Mouse (Mus musculus): ENCODE measurements at regions not wholly inside any gene's neighbourhood (a gene's known extent, or its start where the extent isn't known, plus 50 kb on each side); places are given as distances from the start of the nearest gene placed in this dataset.

DNA sequence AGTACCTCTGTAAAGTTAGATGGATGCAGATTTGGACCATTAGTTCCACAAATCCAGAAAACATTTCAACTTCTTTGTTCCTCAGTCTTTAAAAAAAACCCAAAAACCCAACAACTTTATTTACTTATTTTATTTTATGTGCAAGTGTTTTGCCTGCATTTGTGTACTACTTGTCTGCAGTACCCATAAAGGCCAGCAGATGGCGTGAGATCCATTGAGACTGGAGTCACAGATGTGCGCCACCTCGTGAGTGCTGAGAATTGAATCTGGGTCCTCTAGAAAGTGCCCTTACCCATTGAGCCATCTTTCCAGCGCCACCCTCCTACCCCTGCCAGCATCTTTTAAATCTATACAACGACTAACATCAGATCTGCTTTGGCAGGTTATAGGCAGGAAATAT, 53.0 kb downstream of the Gm12689 start:
- DNase-seq (ENCODE audit: low read depth, low spot score): no peak

DNA sequence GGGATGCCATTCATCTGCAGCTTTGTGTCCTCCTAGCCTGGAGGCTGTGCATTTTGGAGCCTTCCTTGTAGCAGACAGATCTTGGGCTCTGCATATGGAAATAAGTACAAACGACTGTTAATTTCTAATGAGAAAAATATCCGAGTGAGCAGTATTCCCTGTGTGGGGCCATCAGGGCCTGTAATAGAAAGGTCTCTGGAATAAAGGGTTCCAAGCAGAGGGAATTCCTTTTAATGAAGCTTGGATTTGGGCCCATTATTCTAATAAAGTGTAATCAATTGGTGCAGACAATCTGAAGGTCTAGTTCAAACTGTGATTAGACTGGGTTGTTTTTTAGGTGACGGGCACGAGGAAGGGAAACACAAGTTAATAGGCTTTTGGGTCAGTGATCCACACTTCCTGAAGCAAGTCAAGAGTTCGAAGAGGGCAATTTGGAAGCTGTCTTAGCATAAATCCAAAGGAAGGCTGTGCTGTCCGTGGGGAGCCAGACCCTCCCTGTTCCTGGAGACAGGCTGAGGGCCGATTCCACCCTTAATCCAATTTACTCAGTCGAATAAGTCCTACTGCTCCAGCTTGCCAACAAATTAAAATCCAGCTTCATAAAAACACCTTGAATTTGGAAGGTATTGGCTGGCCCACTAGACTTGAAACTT, 57.5 kb downstream of the Gm12689 start:
- DNase-seq (ENCODE audit: low read depth, low spot score): no peak

GRCm38 (mm10) chr4:99354241-99354640, 58.5 kb downstream of the Gm12689 start:
- DNase-seq (ENCODE audit: low read depth, low spot score): peak; percentile 13

DNA sequence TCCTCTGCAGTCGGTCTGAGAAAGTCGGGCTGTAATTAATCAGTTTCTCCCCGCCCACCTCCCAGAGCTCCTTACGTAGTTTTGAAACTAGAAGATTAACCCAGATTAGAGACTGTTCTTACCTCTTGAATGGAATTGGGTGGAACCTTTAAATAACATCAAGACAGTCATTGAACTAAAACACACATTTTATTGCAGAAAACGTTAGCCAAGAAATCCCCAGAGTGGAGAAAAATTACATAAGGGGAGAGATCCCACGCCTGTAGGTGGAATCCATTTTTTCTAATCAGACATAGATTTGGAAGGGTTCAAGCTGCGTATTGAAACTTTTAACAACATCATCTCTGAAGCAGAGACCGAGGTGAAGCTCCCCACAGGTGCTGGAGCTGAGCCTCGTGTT, 59.1 kb downstream of the Gm12689 start:
- no peak for DNase-seq (ENCODE audit: low read depth, low spot score)

- no peak for DNase-seq (ENCODE audit: low read depth, low spot score)
These were observed 72.3 kb downstream of the Gm12689 start for GRCm38 (mm10) chr4:99368036-99368435.

DNA sequence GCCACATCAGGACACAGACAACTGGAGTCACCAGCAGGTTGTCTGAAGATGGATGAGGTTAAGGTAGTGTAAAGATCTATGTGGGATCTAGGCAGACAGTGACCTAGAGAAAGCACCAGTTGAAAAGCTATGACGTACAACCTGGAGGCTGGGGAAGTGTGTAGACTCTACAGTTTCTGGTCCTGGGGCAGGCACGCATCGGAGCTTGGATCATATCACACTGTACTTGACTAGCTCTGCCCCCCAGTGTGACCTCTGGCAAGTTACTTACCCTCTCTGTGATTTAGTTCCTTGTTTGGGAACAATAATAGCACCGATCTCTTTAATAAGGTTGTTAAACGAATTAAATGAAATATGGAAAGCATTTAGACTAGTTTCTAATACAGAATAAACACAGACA, 75.5 kb downstream of the Gm12689 start:
- no peak for DNase-seq (ENCODE audit: low read depth, low spot score)

DNA sequence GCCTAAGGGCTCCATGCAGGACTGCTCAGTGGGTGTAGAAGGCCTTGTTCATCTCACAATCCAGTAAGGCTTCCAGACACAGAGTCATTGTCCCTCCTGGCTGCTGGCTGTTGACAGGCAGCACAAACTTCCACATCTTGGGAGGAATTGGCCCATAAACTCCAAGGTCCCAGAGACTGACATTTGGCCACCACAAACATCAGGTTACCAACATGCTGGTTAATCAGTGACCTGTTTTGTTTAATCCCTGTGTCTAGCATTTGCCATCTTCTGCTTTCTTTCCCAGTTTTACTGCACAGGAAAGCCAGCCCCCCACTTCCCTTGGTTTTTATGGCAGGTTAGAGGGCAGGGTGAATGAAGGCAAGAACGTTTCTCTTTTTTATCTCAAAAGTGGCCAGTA, 80.5 kb downstream of the Gm12689 start:
- DNase-seq (ENCODE audit: low read depth, low spot score): no peak

DNA sequence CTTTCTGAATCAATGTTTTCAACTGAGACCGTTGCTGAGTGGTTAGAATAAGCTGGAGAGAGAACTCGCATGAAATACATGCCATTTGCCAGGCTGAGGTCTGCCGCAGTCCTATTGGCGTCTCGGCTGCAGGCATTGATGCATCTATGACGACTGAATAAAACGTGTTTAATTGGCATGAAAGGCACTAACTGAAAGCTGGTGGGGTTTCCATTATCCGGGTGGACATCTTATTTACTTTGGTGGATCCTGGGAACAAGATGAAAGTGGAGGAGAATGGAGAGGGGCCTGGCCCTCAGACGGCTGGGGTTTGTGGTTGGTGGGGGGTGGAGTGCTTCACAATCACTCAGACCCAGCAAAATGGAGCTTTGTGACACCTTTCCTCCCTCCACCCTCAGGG, 81.2 kb downstream of the Gm12689 start:
- no peak for DNase-seq (ENCODE audit: low read depth, low spot score)

GRCm38 (mm10) chr4:99379983-99380382, 84.3 kb downstream of the Gm12689 start:
- DNase-seq (ENCODE audit: low read depth, low spot score): no peak

DNA sequence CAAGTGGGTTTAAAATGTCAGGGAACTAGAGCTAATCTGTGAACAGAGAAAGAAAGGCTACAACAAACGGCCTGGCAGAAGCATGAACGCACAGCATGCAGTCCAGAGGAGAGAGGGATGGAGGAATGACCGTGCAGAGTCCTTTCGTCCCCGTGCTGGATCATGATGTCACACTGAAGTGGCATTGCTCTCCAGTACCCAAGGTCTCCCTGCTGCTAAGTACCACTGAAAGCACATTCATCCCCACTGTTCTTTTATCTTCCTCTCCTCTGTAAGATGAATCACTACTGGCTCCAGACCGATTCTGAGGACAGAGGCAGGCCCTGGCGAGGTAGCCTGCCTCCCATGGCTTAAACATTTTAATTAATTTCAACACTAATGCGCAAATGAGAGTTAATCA, 89.7 kb downstream of the Gm12689 start:
- DNase-seq (ENCODE audit: low read depth, low spot score): no peak

DNA sequence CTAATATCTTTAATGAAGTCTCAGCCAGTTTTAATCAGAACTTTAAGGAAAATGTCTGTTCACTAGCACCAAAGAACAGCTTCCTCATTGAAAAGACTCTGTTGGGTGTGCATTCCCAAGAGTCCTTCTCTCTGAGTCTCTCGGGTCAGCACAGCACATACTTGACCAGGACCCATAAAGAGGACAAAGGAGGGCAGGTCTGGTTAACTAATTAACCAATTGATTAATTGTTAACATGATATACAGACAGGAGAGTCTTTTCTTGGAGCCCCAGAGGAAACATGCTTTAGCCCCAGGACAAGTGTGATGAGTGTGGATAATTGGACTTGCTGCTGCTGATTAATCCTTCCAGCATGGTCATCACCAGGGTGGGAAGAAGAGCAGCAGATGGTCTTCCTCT, 93.7 kb downstream of the Gm12689 start:
- DNase-seq (ENCODE audit: low read depth, low spot score): no peak

- DNase-seq (ENCODE audit: low read depth, low spot score): no peak
These were observed 97.3 kb downstream of the Gm12689 start for GRCm38 (mm10) chr4:99392986-99393385.

DNA sequence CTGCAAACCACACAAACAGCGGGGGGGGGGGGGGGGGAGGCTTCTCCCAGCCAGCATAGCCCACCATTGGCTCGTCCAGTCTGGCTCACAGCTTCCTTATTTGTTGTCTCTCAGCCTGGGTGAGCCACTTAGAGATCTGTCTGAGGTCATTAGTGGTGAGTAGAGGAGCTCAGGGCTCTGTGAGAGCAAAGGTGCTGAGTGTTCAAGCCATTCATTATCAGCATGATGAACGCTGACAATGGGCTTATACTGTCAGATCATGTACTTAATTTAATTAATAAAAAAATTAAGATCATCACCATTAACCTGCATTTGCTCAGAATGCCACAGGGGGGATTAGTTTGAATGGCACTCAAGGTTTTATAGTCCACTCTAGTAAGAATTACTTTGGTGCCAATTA, 98.5 kb downstream of the Gm12689 start:
- DNase-seq (ENCODE audit: low read depth, low spot score): no peak

DNA sequence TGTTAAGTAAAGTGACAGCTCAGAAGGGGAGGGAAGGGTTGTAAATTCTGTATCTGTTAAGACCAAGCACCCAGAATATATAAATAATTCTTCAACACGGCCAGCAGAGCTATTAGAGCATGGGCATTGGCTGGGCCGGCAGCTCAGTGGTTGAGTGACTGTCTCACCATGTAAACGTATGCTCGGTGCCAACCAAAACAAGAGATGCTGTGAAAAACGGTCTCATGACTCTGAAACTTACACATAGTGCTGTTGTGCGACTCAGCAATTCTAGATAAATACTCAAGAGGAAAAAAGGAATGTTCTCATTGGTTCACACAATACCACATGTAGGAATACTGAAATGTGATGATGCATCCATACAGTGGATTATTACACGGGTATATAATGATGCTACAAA, 111.8 kb downstream of the Gm12689 start:
- no peak for DNase-seq (ENCODE audit: low read depth, low spot score)

- DNase-seq (ENCODE audit: low read depth, low spot score): no peak
These were observed 127.7 kb downstream of the Gm12689 start for GRCm38 (mm10) chr4:99423449-99423848.

GRCm38 (mm10) chr4:99445077-99445754, 149.5 kb downstream of the Gm12689 start:
- no peak for DNase-seq (ENCODE audit: low read depth, low spot score)

GRCm38 (mm10) chr4:99445755-99446128, 150.0 kb downstream of the Gm12689 start:
- no peak for DNase-seq (ENCODE audit: low read depth, low spot score)

DNA sequence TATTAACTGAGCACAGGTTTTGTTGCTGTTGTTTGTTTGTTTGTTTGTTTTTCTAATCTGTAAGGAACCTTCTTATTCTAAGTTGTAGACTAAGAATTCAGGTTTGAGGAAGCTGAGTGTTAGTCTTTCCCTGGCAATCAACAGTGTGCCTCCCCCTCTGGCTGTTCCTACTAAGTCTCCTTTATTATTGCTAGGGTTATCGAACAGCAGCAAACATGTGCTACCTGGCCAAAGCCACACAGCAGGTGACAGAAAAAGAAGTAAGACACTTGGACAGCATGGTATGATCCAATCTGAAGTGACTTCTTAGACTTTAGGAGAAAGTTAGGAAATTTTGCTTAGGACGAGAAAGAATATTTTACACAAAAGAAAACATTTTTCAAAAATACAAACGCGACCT, 163.3 kb downstream of the Gm12689 start:
- no peak for DNase-seq (ENCODE audit: low read depth, low spot score)

DNA sequence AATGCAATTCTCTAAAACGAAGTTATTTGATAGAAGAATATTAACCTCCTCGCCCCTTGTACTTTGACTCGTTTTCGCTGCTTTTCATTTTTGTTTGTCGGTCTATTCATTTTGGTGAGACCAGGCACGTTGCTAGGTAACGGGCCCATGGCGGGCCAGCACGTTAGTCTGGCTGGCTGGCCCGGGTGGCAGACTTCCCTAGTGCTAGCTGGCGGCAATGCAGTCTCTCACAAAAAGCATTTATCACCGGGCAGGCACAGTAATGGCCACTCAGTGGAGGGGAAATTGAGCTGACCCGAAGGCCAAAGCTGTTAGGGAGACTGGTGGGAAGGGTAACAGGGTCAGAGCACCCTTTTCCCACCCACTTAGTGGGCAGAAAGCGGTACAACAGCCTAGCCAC, 163.7 kb downstream of the Gm12689 start:
- DNase-seq (ENCODE audit: low read depth, low spot score): no peak

- DNase-seq (ENCODE audit: low read depth, low spot score): no peak
These were observed 169.8 kb downstream of the Gm12689 start for GRCm38 (mm10) chr4:99465493-99465892.

GRCm38 (mm10) chr4:99475701-99476218, 180.1 kb downstream of the Gm12689 start:
- no peak for DNase-seq (ENCODE audit: low read depth, low spot score)

DNA sequence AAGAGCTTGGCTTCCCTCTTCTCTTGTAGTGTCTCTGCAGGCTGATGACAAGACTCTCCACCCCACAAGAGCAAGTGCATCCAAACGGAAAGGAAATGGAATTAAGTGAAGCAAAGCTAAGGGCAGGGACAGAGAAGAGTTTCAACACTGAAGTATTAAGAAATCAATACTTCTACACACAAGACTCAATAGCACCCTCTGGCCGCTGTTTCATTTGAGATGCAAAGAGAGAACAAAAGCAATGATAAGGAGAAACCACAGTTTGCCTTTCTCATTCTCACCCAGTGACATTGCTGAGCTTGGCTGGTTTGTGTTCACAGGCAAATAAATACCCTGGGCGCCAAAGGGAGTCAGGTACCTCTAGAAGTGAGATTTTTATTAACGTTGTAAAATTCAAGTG, 171.8 kb upstream of the Foxd3 start:
- DNase-seq (ENCODE audit: low read depth, low spot score): no peak

All from skeletal muscle tissue, adult 2 months (tissue).